Mouse (Mus musculus) E14TG2a.4 (cell line): ENCODE data around the gene Nceh1.

Source experiments
- H3K27me3 ChIP-seq: 2 replicates; pipeline ENCODE4 v1.6.1; 2014; ENCODE audit warnings: low read length, control low read depth; ENCODE audit not compliant: insufficient read depth
- H3K36me3 ChIP-seq: 2 replicates; pipeline ENCODE4 v1.6.1; 2014; ENCODE audit warnings: low read length, control low read depth; ENCODE audit not compliant: insufficient read depth
- H3K4me1 ChIP-seq: replicated peaks from 2 replicates; pipeline ENCODE4 v1.6.1; 2014; ENCODE audit warnings: low read depth, low read length, control low read depth
- H3K4me3 ChIP-seq: replicated peaks from 2 replicates; pipeline ENCODE4 v1.5.1; 2014; ENCODE audit warnings: mild to moderate bottlenecking, low read length
- H3K9me3 ChIP-seq: 2 replicates; pipeline ENCODE4 v1.6.1; 2014; ENCODE audit warnings: low read length, control low read depth
- CTCF ChIP-seq: conservative IDR thresholded peaks from 2 replicates; pipeline ENCODE4 v1.5.1; 2014; ENCODE audit warnings: low read length
- NANOG ChIP-seq: IDR thresholded peaks from 2 replicates; pipeline ENCODE4 v1.6.1; 2014; ENCODE audit warnings: borderline replicate concordance, low read length, mixed read lengths
- POU5F1 ChIP-seq: IDR thresholded peaks from 2 replicates; pipeline ENCODE4 v1.6.1; 2014; ENCODE audit warnings: low read length, borderline replicate concordance

The Nceh1 gene

GRCm38 (mm10) chr3:27322591-27322990 is 139.8 kb downstream of the Nceh1 start:
- Histone ChIP-seq H3K4me1 (no peaks in the 10 kb centered on the region), H3K27me3 (no peaks in the 10 kb centered on the region), H3K9me3 (no peaks in the 10 kb centered on the region), H3K4me3 (no peak overlapping the region), H3K36me3 (no peaks in the 10 kb centered on the region)
- no peak for TF ChIP-seq NANOG
- no peak for TF ChIP-seq POU5F1
- no peak for TF ChIP-seq CTCF

GRCm38 (mm10) chr3:27323551-27323950 is 140.8 kb downstream of the Nceh1 start:
- H3K4me1 ChIP-seq: no peaks in the 10 kb centered on the region
- TF ChIP-seq CTCF (no peak), NANOG (no peak), POU5F1 (no peak)
- no peak overlapping the region for H3K4me3 ChIP-seq
- H3K36me3 ChIP-seq: no peaks in the 10 kb centered on the region
- no peaks in the 10 kb centered on the region for H3K27me3 ChIP-seq
- no peaks in the 10 kb centered on the region for H3K9me3 ChIP-seq

- Histone ChIP-seq H3K4me3 (no peak overlapping the region), H3K4me1 (no peaks in the 10 kb centered on the region), H3K27me3 (no peaks in the 10 kb centered on the region), H3K9me3 (no peaks in the 10 kb centered on the region), H3K36me3 (no peaks in the 10 kb centered on the region)
- TF ChIP-seq CTCF: no peak
- TF ChIP-seq POU5F1: no peak
- no peak for TF ChIP-seq NANOG
These were observed 143.9 kb downstream of the Nceh1 start for GRCm38 (mm10) chr3:27326633-27327191.

GRCm38 (mm10) chr3:27330706-27331105 is 147.9 kb downstream of the Nceh1 start:
- Histone ChIP-seq H3K36me3 (no peaks in the 10 kb centered on the region), H3K4me3 (no peak overlapping the region), H3K4me1 (no peaks in the 10 kb centered on the region), H3K27me3 (peaks cover 3% of the 10 kb centered on the region; the same call in 1 of the 2 replicates), H3K9me3 (no peaks in the 10 kb centered on the region)
- TF ChIP-seq NANOG (no peak), CTCF (no peak), POU5F1 (no peak)
